Mouse (Mus musculus): ENCODE results near the gene Daxx. TPM values are rescaled to one million over a fixed set of nuclear protein-coding genes. Genes with fewer than 3 reads are reported as not detected.
A peak's percentile ranks its signal among the peaks of the same experiment; 100 is the strongest.
"Not testable (repeated sequence)": the region's sequence is repeated elsewhere in the genome, so short reads cannot be mapped to it uniquely, and the experiment has no call there.

Daxx gene
- polyA plus RNA-seq, 1 experiment: 1.4 TPM

GRCm38 (mm10) chr17:33890533-33891059, 18.6 kb upstream of the Daxx start, which contains the start of gene Kifc1:
Kifc1 (minus strand) TSS chr17:33890661.
- Histone ChIP-seq H3K4me3 (replicated peaks) (peak within 1 kb of the TSS; percentile 75), H3K9me3 (ENCODE audit: control insufficient read depth, low read length) (no peaks in the 10 kb centered on the region), H3K4me1 (ENCODE audit: control insufficient read depth) (peaks cover 26% of the 10 kb centered on the region), H3K27me3 (ENCODE audit: control insufficient read depth) (no peaks in the 10 kb centered on the region), H3K36me3 (ENCODE audit: control insufficient read depth) (peaks cover 36% of the 10 kb centered on the region)
- TF ChIP-seq TAL1 (IDR thresholded peaks at IDR 0.05; ENCODE audit: low read length) (no peak), GATA1 (IDR thresholded peaks at IDR 0.05; ENCODE audit: low read length) (no peak)

GRCm38 (mm10) chr17:33891357-33891756, 17.9 kb upstream of the Daxx start:
- Histone ChIP-seq H3K36me3 (ENCODE audit: control insufficient read depth) (peaks cover 29% of the 10 kb centered on the region), H3K9me3 (ENCODE audit: control insufficient read depth, low read length) (no peaks in the 10 kb centered on the region), H3K4me3 (replicated peaks) (no peak overlapping the region), H3K4me1 (ENCODE audit: control insufficient read depth) (peaks cover 26% of the 10 kb centered on the region), H3K27me3 (ENCODE audit: control insufficient read depth) (no peaks in the 10 kb centered on the region)
- TF ChIP-seq TAL1 (IDR thresholded peaks at IDR 0.05; ENCODE audit: low read length) (no peak), GATA1 (IDR thresholded peaks at IDR 0.05; ENCODE audit: low read length) (no peak)

- Histone ChIP-seq H3K36me3 (ENCODE audit: control insufficient read depth) (peaks cover 23% of the 10 kb centered on the region), H3K4me1 (ENCODE audit: control insufficient read depth) (peaks cover 26% of the 10 kb centered on the region)
- not testable (repeated sequence) for H3K9me3 ChIP-seq (ENCODE audit: control insufficient read depth, low read length); H3K27me3 ChIP-seq (ENCODE audit: control insufficient read depth); H3K4me3 ChIP-seq (replicated peaks)
Measured at GRCm38 (mm10) chr17:33891892-33892291, 17.3 kb upstream of the Daxx start.

- no peak for TF ChIP-seq GATA1 (IDR thresholded peaks at IDR 0.05; ENCODE audit: low read length)
- TF ChIP-seq TAL1 (IDR thresholded peaks at IDR 0.05; ENCODE audit: low read length): no peak
- H3K4me1 ChIP-seq (ENCODE audit: control insufficient read depth): peaks cover 28% of the 10 kb centered on the region
- H3K9me3 ChIP-seq (ENCODE audit: control insufficient read depth, low read length): no peaks in the 10 kb centered on the region
- peaks cover 18% of the 10 kb centered on the region for H3K36me3 ChIP-seq (ENCODE audit: control insufficient read depth)
- H3K4me3 ChIP-seq (replicated peaks): no peak overlapping the region
- no peaks in the 10 kb centered on the region for H3K27me3 ChIP-seq (ENCODE audit: control insufficient read depth)
Measured at GRCm38 (mm10) chr17:33892429-33892828, 16.8 kb upstream of the Daxx start.

- peaks cover 28% of the 10 kb centered on the region for H3K4me1 ChIP-seq (ENCODE audit: control insufficient read depth)
- H3K4me3 ChIP-seq (replicated peaks); H3K27me3 ChIP-seq (ENCODE audit: control insufficient read depth); H3K9me3 ChIP-seq (ENCODE audit: control insufficient read depth, low read length): not testable (repeated sequence)
- H3K36me3 ChIP-seq (ENCODE audit: control insufficient read depth): peaks cover 12% of the 10 kb centered on the region
Measured at GRCm38 (mm10) chr17:33893011-33893410, 16.2 kb upstream of the Daxx start.

GRCm38 (mm10) chr17:33897114-33897794, 12.0 kb upstream of the Daxx start:
- H3K4me3 ChIP-seq (replicated peaks): no peak overlapping the region
- H3K4me1 ChIP-seq (ENCODE audit: control insufficient read depth): peaks cover 52% of the 10 kb centered on the region
- TF ChIP-seq GATA1 (IDR thresholded peaks at IDR 0.05; ENCODE audit: low read length) (no peak), TAL1 (IDR thresholded peaks at IDR 0.05; ENCODE audit: low read length) (no peak)
- H3K27me3 ChIP-seq (ENCODE audit: control insufficient read depth): no peaks in the 10 kb centered on the region
- H3K9me3 ChIP-seq (ENCODE audit: control insufficient read depth, low read length): no peaks in the 10 kb centered on the region
- H3K36me3 ChIP-seq (ENCODE audit: control insufficient read depth): no peaks in the 10 kb centered on the region

GRCm38 (mm10) chr17:33898193-33898592, 11.0 kb upstream of the Daxx start:
- not testable (repeated sequence) for H3K36me3 ChIP-seq (ENCODE audit: control insufficient read depth); H3K4me3 ChIP-seq (replicated peaks); H3K9me3 ChIP-seq (ENCODE audit: control insufficient read depth, low read length); H3K27me3 ChIP-seq (ENCODE audit: control insufficient read depth)
- H3K4me1 ChIP-seq (ENCODE audit: control insufficient read depth): peaks cover 52% of the 10 kb centered on the region

GRCm38 (mm10) chr17:33899642-33900041, 9.6 kb upstream of the Daxx start:
- Histone ChIP-seq H3K27me3 (ENCODE audit: control insufficient read depth) (no peaks in the 10 kb centered on the region), H3K4me3 (replicated peaks) (no peak overlapping the region), H3K9me3 (ENCODE audit: control insufficient read depth, low read length) (no peaks in the 10 kb centered on the region), H3K4me1 (ENCODE audit: control insufficient read depth) (peaks cover 64% of the 10 kb centered on the region), H3K36me3 (ENCODE audit: control insufficient read depth) (no peaks in the 10 kb centered on the region)
- TF ChIP-seq TAL1 (IDR thresholded peaks at IDR 0.05; ENCODE audit: low read length) (no peak), GATA1 (IDR thresholded peaks at IDR 0.05; ENCODE audit: low read length) (no peak)

GRCm38 (mm10) chr17:33900281-33900988, 8.8 kb upstream of the Daxx start:
- Histone ChIP-seq H3K4me1 (ENCODE audit: control insufficient read depth) (peaks cover 67% of the 10 kb centered on the region), H3K4me3 (replicated peaks) (no peak overlapping the region), H3K27me3 (ENCODE audit: control insufficient read depth) (no peaks in the 10 kb centered on the region), H3K36me3 (ENCODE audit: control insufficient read depth) (no peaks in the 10 kb centered on the region), H3K9me3 (ENCODE audit: control insufficient read depth, low read length) (no peaks in the 10 kb centered on the region)
- TF ChIP-seq TAL1 (IDR thresholded peaks at IDR 0.05; ENCODE audit: low read length): no peak

GRCm38 (mm10) chr17:33900989-33901314, 8.3 kb upstream of the Daxx start:
- no peaks in the 10 kb centered on the region for H3K36me3 ChIP-seq (ENCODE audit: control insufficient read depth)
- no peaks in the 10 kb centered on the region for H3K27me3 ChIP-seq (ENCODE audit: control insufficient read depth)
- peaks cover 71% of the 10 kb centered on the region for H3K4me1 ChIP-seq (ENCODE audit: control insufficient read depth)
- H3K9me3 ChIP-seq (ENCODE audit: control insufficient read depth, low read length): no peaks in the 10 kb centered on the region
- TF ChIP-seq TAL1 (IDR thresholded peaks at IDR 0.05; ENCODE audit: low read length) (no peak), GATA1 (IDR thresholded peaks at IDR 0.05; ENCODE audit: low read length) (no peak)
- H3K4me3 ChIP-seq (replicated peaks): no peak overlapping the region

All from erythroblast, embryonic 14.5 days (primary cell).